Mouse (Mus musculus) left cerebral cortex, adult 8-10 months (tissue): ENCODE measurements around the gene Chac1. TPM values are rescaled to one million over a fixed set of nuclear protein-coding genes. Genes with fewer than 3 reads are reported as not detected.

Experiments used
- DNase-seq, 2 experiments: peaks; one replicate each; pipeline ENCODE4 v3.0.0; 2022; ENCODE audit warnings: low spot score in 2 of 2
- total RNA-seq, 4 experiments: library from RNA; stranded (reverse); gene quantifications; 2 replicates each; pipeline ENCODE4 v1.2.4; 2022

Chac1 gene
- total RNA-seq, result 10 to 100 TPM in 1 of 4 experiments, 1 to 10 TPM in 3; 6.9 to 10.9 (median 8.1) TPM

DNA sequence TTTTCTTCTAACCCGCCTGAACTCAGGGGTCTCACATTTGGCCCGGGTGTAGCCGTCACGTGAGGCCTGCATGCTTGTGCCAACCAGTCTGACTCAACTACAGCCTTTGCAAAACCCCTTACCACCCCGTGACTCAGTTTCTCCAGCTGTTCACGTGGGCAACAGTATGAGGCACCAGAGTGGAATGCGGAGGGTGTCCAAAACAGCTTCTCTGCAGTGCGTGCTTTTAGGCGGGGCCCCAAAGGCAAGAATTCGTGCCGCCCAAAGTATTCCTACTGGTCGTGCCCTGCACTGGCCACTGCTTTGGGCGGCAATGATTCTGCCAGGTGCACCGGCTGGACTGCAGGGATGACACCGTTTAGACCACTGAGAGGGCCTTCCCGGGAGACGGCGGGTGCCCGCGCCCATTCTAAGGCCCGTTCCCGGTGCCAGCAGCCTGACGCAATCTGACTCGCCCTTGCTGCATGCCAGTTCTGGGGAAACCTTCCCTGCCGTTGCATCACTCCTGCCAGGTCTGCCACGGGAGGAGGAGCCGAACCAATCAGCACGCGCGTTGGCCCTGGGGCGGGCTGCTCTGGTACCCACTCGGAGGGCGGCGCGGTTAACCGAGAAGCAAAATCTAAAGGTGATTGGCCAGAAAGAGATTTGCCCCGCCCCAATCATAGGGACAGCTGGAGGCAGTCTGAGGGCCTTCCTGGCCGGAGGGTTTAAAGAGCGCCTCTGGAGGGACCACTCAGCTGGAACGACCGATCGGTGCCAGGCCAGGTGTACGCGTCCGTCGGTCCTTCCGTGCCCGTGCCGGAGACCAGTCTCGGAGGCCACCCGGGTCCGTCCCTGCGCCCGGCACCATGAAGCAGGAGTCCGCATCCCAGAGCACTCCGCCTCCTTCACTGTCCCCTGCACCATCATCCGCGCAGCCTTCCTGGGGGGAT is at the start of gene Chac1:
TSS of gene Chac1 (plus strand) at position 675 of the 932 bp plus-strand sequence.
- peak; percentile 85 to 96 for DNase-seq

DNA sequence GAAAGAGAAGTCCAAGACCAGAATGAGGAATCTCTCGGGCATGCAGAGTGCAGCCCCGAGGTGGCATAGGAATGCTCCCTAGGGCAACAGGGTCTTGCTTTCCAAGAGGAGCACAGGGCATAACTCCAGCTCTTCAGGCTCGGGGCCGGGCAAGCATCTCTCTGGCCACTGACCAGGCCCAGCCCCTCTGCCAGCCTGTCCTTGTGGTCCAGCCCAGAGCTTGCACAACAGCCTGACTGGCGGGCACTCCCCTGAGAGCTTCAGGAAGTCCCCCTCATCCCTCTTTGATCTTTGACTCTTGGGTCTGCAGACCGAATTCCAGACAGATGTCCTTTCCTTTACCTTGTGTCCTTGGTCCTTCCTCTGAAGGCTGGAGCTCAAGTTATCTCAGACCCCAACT is 48.2 kb upstream of the Chac1 start:
- DNase-seq, result no peak

DNA sequence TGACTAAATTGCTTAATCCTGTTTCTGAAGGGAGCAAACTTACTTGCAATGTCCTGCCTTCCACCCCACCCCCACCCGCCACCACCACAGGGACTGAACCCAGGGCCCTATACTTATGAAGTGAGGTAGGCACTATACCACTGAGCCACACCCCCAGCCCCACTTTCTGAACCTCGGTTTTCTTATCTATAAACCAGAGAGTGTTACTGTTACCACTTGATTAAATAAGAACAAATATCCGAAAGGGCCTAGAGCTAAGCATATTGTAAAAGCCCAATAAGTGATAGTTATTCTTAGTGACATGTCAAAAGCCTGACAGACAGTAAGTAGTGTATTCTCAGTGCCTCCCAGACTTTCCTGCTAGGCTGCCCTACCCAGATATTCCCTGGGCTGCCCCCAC is 46.6 kb upstream of the Chac1 start:
- DNase-seq, result no peak

DNA sequence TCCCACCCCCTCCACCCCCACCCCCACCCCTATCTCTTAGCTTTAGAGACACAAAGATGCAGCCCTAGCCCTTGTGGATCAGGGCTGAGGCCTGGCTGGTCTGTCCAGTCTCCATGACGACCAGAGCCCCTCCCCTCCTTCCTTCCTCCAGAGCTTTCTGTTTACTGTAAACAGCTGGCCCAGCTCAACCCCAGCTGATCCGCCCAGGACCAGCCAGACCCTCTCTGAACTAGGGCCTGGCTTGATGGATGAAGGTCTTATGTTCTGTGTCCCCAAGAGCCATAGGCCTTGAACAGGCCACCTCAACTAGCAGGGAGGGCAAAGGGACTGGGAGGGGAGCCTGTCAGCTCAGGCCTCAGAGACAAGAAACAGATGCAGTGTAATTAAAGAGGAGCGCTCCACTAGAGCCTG is 46.2 kb upstream of the Chac1 start:
- DNase-seq, result no peak

DNA sequence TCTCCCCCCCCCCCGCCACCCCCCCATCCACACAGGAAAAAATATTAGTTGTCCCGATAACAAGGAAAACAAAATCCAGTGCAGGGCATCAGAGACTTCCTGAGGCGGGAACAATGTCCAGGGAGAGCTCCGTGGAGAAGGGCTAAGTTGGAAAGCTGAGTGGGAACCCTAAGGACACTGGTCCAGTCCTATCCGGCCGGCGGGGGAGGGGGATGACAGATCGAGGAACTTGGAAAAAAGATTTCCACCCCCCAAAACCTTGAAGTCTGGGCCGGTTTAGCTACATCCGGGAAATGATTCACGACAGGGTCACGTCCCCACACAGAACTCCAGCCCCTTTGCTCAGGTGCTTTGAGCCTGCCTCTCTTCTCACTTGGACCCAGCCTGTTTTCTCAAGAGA is 39.5 kb upstream of the Chac1 start:
- no peak for DNase-seq

DNA sequence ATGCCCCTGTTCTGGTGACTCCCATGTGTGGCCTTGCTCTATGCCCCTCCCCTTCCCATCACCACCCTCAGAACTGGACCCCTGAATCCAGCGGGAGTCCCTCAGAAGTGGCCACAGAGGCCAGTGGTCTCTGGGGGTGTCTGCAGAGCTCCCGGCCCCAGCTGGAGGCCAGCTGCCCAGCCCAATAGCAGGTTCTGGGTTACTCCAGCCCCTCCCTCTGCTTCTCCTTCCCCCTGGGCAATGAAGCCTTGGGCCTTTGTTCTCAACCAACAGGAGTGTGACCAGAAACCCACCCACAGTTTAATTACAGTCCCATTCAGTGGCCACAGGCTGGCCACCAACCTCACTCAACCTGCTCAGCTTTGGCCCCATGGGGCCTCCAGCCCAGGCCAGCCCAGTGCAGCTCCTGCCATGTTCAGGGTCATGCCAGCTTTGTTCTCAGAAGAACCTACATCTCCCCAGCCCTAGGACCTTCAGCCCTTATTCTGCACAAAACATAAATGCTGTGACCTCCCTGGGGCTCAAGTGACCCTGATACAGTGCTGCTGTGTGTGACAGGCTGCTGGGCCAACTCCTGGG is 38.6 kb upstream of the Chac1 start:
- DNase-seq, result no peak

DNA sequence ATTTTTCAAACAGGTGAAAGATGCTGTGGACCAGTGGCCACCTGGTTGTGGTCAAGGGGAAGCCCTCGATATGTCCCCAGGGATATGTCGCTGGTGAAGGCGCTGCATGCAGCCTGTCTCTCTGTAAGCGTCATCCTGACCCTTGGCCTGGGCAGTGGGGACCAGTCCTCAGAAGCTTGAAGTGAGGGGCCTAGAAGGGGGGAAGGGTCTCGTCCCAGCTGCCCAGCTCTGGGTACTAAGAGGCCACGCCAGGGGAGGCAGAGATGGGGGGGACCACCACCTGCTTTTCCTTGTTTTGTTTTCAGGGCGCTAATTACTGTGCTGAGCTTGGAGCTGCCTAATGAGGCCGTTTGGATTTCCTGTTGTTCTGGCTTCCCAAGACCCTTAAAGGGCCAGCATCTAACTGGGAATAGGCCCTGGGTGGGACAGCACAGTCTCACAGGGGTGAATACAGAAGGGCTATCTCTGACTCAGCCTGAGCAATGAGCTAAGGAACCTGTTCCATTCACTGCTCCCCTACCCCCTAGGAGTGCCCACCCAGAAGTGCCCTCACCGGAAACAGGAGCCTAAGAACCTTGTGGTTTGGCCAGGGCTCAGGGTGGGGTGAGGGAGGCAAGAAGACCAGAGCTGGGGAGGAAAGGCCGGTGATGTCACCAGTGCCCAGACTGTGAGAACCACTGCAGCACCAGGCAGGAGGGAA is 37.1 kb upstream of the Chac1 start:
- DNase-seq, result no peak

DNA sequence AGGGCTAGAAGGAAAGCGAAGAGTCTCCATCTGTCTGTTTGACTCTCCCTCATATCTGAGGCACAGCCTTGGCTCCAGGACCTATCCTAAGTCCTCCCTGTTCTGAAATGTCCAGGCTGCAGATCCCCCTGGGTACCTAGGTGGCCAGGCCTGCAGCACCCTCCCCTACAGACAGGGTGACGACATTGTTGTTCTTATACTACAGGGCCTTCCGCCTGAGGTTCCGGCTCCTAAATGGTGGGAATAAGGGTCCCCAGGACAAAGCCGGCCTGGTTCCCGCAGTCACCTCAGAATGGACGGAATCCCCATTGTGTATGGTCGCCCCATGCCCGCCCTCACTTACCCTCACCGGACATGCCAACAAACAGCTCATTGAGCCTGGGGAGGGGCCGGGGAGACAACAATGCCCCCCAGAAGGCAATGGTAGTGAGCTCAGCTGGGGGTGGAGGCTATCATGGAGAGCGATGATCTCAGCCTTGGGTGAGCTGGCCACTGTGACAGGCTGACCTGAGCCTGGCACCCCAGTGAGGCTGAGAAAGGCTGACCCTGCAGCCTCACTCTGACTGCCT is 36.2 kb upstream of the Chac1 start:
- DNase-seq, result no peak

DNA sequence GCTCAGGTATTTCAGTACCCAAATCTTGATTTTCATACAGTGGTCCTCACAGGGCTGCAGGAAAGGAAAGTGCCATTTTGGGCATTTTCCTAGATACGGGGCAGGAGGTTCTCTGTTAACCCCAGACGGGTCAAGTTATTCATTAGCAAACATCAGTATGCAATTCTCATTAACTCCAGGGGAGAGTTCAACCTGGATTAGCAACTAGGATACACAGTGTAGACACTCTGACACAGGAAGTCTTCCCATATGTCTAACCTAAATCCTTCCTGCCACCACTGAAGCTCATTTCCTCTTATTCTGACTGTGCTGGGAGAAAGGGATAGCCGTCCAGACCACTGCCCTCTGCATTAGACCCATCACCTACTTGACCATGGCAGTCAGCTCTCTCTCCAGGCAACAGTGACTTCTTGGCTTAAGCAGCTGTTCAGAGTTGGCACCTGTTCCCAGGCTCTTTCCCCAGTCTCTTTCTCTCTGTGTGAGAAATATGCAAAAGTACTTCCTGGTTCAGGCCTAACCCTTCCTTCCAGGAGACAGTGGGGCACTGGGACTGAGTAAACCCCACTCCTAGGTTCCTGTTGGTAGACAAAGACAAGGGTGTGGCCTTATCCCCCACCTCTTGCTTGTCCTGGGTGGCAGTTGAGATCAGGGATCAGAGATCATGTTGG is 32.9 kb upstream of the Chac1 start:
- DNase-seq, result no peak

DNA sequence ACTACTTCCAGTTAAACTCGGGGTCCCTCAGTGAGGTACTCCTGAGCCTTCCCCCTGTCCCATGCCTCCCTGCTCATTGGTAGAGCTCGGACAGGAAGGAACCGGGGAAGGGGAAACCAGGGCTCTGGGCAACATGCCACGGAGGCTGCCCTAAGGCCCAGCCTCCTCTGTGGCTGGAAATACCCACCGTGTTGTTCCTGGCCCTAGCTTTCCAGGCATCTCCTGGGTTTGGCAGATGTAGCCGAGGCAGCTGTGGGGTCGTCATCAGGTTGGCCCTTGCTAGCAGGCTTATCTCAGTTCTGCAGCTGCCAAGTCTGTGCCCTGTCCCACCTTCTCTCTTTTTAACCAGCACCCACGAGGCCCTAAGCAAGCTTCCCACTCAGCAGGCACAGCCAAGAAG is 30.5 kb upstream of the Chac1 start:
- no peak for DNase-seq

DNA sequence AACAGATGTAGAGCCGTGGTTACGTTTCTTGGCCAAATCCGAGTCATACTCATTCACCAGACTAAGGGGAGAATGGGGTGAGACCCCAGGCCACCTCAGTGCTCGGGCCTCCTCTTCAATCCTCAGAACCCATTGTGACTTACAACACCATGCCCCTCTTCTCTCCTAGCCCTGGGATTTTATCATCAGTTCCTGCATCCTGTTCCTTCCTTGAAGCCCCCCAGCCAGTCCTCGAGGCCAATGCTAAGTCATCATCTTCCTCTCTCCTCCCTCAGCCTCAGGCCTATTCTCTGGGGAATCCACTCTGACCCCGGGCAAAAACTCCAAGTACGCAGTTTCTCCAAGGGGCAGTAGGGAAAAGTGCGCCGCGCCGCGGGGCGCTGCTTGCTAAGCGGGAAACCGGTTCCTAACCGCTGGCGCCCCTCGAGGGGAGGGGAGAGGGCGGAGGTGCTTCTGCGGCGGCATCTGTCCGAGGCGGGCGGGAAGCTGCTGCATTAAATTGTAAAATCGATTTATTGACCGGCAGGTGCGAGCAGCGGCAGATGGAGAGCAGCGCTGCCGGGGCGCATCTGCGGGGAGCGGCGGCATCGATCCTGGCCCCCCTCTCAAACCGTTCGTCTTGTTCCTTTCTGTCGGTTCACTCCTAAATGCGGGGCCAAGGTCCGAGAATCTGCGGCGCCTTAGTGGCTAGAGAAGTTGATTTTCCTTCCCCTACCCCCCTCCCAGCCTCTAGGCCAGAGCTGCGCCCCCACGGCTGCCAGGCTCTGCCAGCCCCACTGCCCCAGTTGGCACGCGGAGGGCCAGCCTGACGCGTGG is 29.1 kb upstream of the Chac1 start:
- no peak for DNase-seq

DNA sequence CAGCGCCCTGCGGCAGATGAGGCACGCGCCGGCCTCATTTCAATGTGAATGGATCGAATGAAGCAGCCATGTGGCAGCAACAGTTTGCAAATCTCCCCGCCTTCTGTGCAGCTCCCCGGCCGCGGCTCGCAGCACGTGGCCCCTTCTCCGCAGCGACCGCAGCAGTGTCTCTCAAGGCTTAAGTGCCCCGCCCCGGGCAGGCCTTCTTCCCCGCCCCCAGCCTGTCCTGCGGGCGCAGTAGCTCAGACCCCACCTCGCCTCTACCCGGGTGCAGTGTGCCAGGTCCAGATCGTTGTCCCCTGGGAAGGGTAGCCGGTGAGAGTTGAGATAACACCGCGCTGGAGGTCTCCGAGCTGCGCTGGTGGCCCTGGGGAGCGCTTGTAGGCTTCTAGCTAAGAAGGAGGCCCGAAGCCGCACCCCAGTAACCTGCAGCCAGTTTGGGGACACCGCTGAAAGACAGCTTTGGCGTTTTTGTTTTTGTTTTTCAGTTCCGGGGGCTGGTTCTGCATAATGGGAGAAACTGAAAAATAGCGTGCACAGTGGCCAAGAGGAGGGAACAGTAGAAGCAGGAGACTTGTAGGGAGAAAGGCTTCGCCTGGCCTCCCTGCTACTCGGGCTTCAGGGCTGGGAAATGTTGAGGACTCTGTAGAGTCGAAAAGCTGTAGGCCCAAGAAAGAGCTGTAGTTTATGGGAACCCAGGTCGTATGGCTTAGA is 28.3 kb upstream of the Chac1 start:
- DNase-seq, result peak in 1 of 2 experiments; percentile 53

DNA sequence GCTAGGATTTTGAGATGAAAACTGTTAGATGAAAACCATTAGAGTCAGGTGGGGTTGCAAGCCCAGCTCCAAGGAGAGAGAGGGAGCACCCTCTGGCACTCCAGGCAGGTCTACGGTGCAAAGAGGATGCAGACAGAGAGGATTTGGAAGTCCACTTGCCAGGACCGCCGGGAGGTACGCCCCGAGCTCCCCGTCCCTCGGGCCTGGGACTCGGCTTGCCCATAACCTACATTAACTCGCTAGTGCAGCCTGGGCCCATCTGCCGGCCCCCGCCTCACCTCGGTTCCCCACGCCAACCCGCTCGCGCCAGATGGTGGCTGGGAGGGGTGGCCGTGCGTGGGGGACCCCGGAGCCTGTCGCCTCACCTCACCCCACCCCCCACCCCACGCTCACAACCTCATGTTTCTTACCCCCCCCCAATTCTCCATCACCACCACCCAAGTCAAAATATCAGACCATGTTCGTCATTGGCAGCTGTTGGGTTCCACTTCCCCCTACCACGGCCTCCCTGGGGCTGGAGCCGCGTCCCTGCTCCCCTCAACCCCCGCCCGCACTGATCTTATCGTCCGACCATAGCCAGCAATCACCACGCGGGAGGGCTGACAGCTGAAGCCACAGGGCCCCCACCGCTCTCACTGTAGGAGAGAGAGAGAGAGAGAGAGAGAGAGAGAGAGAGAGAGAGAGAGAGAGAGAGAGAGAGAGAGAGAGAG is 27.0 kb upstream of the Chac1 start:
- no peak for DNase-seq

DNA sequence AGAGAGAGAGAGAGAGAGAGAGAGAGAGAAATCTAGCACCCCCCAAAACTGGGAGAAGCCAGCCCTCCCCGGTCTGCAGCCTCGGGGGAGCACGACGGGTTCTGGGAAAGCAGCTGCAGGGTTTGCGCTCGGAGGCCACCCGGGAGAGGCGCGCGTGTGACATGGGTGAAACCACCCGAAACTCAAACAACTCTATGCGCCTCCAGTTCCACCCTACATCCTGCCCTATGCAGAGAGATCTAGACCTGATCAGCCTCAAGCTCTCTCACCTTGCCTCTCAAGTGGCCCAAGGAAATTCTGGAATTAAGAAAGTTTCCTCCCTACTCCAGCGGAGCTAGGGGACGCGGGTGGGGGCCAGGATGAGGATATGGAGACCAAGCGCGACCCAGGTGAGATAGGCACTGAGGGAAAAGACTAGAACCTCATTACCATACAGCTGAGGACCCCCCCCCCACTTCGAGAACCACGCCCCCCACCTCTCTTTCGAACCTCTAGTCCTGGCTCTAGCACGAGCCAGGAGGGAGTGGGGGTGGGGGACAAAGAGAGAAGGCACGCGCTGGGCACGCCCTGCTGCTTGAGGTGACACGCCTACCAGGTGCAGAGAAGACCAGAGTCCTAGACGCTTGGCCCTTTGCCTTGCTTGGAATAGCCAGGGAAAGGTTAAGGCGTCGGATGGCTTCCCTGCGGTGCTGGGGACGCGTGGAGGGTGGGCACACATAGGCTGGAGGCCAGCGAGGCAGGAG is 26.3 kb upstream of the Chac1 start:
- no peak for DNase-seq

DNA sequence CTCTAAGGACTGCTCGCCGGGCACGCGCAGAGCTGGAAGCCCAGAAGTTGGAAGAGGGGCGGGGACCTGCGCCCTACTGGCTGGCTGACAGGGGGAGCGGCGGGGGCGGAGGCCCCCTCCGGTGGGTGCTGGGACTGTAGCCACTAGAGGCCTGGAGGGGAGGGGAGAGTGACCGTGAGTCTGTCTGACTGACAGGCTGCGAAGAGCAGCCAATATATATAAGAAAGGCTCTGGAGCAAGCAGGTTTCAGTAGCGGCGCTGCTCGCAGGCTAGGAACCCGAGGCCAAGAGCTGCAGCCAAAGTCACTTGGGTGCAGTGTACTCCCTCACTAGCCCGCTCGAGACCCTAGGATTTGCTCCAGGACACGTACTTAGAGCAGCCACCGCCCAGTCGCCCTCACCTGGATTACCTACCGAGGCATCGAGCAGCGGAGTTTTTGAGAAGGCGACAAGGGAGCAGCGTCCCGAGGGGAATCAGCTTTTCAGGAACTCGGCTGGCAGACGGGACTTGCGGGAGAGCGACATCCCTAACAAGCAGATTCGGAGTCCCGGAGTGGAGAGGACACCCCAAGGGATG is 25.4 kb upstream of the Chac1 start, which contains the start of gene Dll4:
TSS of gene Dll4 (plus strand) at position 217 of the 576 bp plus-strand sequence.
- no peak for DNase-seq

DNA sequence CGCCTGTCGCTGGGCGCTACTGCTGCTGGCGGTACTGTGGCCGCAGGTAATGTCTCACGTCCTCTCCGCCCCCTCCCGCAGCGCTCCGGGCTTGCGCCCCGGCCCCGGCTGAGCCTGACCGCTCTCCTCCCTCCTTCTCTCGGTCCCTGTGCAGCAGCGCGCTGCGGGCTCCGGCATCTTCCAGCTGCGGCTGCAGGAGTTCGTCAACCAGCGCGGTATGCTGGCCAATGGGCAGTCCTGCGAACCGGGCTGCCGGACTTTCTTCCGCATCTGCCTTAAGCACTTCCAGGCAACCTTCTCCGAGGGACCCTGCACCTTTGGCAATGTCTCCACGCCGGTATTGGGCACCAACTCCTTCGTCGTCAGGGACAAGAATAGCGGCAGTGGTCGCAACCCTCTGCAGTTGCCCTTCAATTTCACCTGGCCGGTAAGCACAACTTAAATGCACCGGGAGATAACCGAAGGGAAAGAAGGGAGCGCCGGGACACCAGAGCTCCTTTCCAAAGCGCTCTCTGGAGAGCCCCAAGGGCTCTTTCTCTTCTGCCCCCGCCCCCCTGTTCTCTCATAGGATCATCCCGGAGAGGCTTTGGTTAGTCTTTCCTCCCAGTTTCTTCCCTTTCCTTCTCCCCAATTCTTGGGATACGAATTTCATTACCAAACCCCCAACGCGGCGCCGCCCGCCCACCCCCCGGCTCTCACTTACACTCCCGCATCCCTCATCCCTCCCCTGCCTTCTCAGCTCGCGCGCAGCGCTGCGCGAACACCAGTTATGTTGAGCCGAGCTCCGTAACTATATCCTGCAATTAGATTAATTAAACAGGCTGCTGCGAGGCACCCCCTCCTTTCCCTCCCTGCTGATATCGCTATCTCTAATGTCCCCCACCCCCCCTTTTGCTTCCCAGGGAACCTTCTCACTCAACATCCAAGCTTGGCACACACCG is 24.6 kb upstream of the Chac1 start:
- no peak for DNase-seq

DNA sequence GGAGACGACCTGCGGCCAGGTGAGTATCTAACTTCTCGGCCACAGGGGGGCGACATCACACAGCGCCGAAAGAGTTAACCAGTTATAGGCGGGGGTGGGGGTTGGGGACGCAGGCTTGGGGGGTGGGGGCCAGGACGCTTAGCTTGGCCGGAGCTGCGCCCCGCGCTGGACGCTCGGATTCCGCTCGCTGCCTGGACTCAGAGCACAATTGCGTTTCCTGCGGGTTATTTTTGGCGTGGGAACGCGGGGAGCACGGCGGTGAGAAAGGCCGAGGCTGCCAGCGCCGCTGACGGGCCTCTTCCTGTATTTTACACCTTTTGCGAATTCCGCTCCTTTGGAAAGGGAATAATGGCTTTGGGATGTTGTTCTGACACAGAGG is 23.9 kb upstream of the Chac1 start:
- DNase-seq, result no peak
